Mouse (Mus musculus) spleen, postnatal 36 days (tissue): Measurements from ENCODE around the gene Adarb1.
"Not testable (repeated sequence)": the region's sequence is repeated elsewhere in the genome, so short reads cannot be mapped to it uniquely, and the experiment has no call there.

ENCODE experiments used
- DNase-seq, 2 experiments: peaks; one replicate each; pipeline ENCODE4 v3.0.0; 2022; ENCODE audit warnings: low spot score in 2 of 2, mixed read lengths in 1 of 2

Gene Adarb1

GRCm38 (mm10) chr10:77314711-77315266, 103.3 kb downstream of the Adarb1 start:
- no peak for DNase-seq

DNA sequence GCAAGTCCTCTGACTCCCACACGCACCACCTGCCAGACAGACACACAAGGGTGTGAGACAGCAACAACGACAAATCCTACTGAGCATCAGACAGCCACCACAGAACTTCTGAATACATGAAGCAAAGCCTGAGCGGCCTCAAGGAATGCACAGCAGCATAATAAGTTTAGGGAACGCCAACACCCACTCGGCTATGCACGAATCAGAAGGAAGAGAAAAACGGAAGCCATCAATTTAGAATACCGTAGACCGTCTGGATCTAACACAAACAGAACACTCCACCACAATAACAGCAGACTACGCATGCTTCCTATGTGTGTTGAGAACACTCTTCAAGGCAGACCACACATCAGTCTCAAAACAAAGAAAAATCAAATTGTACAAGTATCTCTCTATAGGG, 109.1 kb downstream of the Adarb1 start:
- no peak for DNase-seq

DNA sequence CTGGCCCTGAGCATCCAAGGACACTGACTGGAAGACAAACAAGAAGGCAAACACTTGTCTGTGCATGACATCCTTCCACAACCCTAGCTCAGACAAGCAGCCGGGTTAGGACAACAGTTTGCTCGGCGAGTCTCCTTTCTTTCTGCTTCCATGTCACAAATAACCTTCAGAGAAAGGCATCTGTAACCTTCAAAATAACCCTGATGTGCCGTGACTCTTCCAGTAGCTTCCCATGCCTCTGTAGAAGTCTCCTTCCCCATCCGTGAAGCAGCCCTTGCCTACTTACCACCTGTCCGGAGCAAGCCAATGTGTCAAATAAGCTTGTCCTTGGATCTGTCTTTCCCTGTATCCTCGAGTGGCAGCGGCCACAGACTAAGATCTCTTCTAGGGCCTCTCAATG, 112.3 kb downstream of the Adarb1 start:
- no peak for DNase-seq

DNA sequence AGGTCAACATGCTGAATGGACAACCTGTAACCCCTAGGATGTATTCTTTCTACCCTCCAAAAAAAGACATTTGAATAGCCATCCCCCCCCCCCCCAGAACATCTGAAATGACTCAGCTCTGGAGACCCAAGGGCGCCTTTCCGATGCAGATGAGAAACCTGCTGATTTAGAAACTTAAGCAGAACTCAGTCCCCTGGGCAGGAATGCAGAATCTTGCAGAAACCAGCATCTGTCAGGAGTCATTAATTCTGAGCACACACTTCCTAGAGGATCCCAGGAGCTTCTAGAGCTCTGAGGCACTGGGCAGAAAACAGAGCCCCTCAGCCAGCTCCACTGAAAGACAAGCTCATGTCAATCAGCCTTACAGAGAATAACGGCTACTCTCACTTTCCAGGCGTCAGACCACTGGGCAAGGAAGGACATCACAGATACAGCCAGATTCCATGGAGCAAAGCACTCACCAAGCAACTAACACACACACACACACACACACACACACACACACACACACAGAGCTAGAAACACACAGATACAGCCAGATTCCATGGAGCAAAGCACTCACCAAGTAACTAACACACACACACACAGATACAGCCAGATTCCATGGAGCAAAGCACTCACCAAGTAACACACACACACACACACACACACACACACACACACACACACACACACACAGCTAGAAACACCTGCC, 113.1 kb downstream of the Adarb1 start:
- no peak for DNase-seq

DNA sequence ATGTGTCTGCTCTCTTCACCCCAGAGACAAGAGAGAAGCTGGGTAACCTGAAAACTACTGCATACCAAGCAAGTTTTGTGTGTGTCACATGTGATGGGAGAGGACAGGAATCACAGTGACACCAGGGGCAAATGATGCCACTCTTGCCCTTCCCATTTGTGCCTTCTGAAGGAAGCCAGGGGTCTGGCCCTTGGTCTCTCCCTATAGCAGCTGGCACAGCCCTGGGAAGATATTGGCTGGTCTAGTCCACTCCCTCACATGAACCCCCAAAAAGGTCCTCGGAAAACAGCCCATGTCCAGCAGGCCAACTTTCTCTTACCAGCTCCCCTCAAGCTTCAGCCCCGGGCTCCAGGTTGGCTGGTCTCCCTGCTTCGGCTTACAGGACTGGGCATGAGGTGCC, 113.7 kb downstream of the Adarb1 start:
- no peak for DNase-seq

GRCm38 (mm10) chr10:77300934-77301297, 117.2 kb downstream of the Adarb1 start:
- peak; percentile 43 to 62 for DNase-seq

- DNase-seq: no peak
These were observed 117.7 kb downstream of the Adarb1 start for GRCm38 (mm10) chr10:77300237-77300933.

GRCm38 (mm10) chr10:77299194-77299593, 118.9 kb downstream of the Adarb1 start:
- no peak for DNase-seq

DNA sequence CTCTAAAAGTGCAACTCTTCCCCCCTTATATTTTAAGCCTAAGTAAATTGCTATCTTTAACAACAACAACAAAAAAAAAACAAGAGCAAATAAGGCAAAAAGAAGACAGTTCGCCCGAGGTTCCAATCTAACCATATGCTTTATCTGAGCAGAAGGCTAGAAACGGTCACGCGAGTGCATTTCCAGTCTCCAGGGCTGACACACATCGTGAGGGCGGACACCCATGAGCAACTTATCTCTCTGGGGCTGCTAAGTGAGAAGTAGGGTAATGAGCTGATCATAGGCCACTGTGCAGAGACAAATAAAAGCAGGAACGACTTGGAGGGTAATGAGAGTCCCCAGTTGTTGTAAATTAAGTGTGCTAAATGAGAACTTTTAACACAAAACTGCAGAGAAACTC, 119.4 kb downstream of the Adarb1 start:
- DNase-seq: peak; percentile 5 to 27

DNA sequence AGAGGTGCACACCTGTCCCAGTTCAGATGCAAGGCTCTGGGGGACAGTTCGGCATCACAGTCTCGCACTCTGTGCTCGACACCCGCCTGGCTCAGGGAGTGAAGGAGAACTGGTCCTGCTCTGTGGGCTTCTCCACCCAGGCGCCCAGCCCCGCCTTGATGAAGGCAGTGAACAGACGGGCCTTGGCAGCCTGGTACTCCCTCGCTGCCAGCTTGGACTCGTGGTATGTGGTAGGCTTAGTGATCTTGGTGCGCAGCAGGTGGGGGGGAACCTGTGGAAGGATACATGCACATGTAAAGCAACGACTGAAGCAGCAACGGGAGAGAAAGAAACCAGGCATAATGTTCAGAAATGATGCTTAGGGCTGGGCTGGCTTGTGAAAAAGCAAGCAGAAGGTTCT, 123.4 kb downstream of the Adarb1 start:
- no peak for DNase-seq

- no peak for DNase-seq
These were observed 127.3 kb downstream of the Adarb1 start for GRCm38 (mm10) chr10:77290624-77291366.

DNA sequence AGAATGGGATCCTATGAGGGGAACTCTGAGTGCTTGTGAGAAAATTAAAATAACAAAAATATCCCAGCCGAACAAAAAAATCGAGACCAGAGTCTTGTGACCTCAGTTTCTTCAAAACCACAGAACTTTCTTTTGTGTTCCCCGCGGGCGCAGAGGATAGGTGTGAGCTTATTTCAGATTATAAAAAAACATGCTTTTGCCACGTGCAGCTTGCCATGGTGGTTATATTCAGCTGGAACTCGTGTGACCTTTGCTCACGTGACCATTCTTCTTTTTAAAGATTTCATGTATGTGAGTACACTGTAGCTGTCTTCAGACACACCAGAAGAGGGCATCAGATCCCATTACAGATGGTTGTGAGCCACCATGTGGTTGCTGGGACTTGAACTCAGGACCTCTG, 128.5 kb downstream of the Adarb1 start:
- DNase-seq: no peak

GRCm38 (mm10) chr10:77288639-77289195, 129.4 kb downstream of the Adarb1 start:
- no peak for DNase-seq

DNA sequence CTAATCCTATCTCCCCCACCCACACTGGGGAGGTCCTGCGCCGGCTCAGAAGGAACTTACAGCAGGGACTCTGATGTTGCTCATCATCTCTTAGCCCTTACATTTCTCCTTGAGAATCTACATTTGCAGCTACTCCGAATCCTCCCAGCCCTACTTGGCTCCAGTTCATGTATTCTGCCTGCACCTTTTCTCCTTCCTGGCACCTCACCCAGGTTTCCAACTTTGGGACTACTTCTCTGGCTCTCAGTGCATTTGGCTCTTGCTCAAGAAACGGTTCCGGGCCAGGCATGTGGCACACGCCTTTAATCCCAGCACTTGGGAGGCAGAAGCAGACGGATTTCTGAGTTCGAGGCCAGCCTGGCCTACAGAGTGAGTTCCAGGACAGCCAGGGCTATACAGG, 130.4 kb downstream of the Adarb1 start:
- DNase-seq: no peak

- no peak for DNase-seq
These were observed 133.2 kb downstream of the Adarb1 start for GRCm38 (mm10) chr10:77284832-77285231.

- DNase-seq: peak; percentile 49 to 62
These were observed 135.2 kb downstream of the Adarb1 start for GRCm38 (mm10) chr10:77282822-77283221.

GRCm38 (mm10) chr10:77282085-77282484, 136.0 kb downstream of the Adarb1 start:
- DNase-seq: not testable (repeated sequence)

- no peak for DNase-seq
These were observed 144.3 kb downstream of the Adarb1 start for GRCm38 (mm10) chr10:77273798-77274197.

- no peak for DNase-seq
These were observed 144.9 kb downstream of the Adarb1 start for GRCm38 (mm10) chr10:77272980-77273730.

GRCm38 (mm10) chr10:77269129-77269528, 148.9 kb downstream of the Adarb1 start:
- no peak for DNase-seq

- no peak for DNase-seq
These were observed 151.0 kb downstream of the Adarb1 start for GRCm38 (mm10) chr10:77267027-77267426.
